Mouse (Mus musculus) erythroblast, embryonic 14.5 days (primary cell): ENCODE data around the gene Chd3.

Experiments
- GATA1 ChIP-seq: IDR thresholded peaks from 2 replicates; pipeline ENCODE4 v1.6.1; 2012; ENCODE audit warnings: low read length, inconsistent platforms, mixed read lengths
- TAL1 ChIP-seq: IDR thresholded peaks from 3 replicates; pipeline ENCODE4 v1.6.1; 2012; ENCODE audit warnings: low read length, inconsistent platforms, mixed read lengths

DNA sequence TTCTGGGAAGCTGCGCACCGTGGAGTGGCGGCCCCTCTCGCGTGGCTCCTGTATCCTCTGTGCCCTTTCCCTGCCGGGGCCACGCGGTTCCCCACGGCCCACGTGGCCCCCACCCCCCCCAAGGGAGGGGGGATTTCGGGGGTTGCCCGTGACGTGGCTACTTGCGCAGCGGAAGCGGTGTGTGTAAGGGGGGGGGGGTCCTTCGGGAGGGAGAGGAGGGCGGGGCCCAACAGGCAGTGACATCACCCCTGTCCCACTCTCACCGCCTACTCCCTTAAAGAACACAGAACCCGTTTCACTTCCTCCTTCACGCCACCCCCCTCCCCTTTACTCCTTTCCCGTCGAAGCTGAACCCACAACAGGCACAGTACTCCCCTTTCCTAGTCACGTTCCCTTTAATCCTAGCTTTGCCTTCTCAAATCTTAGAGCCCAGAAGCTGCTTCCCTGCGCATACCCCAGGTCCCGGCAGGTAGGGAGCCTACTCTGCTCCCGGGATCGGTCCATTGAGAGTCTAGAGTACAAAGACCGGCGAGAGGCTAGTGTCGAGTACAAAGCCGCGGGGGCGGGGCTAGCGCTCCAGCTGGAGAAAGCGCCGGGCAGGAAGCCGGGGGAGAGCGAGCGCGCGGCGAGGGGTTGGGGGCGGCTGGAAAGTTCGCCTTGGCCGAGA, 40.3 kb upstream of the Chd3 start:
- no peak for TF ChIP-seq TAL1
- no peak for TF ChIP-seq GATA1
